Comparison of ENCODE assay signal across 8 mouse cellular contexts in the genomic region with DNA sequence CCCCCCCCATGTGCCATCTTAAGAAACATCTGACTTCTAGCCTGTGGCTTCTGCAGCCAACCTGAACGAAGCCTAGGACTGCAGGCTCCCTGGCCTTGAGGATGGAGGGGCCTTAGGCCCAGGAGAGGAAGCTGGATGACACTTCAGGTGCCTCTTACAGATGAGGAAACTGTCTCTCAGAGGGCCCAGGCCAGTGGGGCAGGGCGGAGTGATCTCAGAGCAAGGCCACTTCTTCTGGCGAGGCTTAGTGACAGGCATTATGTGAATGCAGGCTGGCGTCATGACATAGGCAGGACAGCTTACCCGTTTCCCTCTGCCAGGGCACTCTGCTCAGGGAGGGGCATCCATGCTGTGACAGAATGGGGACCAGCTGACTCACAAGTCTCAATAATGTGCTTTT. TPM values are rescaled to one million over a fixed set of nuclear protein-coding genes. Genes with fewer than 3 reads are reported as not detected.
DNase-seq lines count a peak whose midpoint lies in the region; ATAC-seq lines count a peak whose summit lies in the region.
"Had no signal": no experiment of that assay in that cellular context is flagged by ENCODE, and none has a peak within 500 bp of the region (broad histone marks: within the 10 kb centered on the region; RNA-seq: fewer than 3 reads in every experiment).

No protein-coding gene starts in this region.

- peak overlapping the region; percentile 88 for H3K27ac ChIP-seq in heart, embryonic 10.5 days
- peak overlapping the region; percentile 94; the same call in 1 of the 2 replicates for H3K27ac ChIP-seq in neural tube, embryonic 13.5 days (replicated peaks)
- peak overlapping the region; percentile 85 for H3K27ac ChIP-seq in macrophage
- no peak overlapping the region for H3K27ac ChIP-seq in intestine, embryonic 16.5 days (ENCODE audit: low read length)
- H3K27ac ChIP-seq: intestine, embryonic 15.5 days had no signal

- DNase-seq in heart, embryonic 10.5 days (ENCODE audit: low spot score) = no peak
- no peak for DNase-seq in heart, adult 9 months (ENCODE audit: low spot score in 2 of 2)
- no peak for DNase-seq in neural tube, embryonic 10.5 days (ENCODE audit: extremely low spot score, low spot score)
- no peak for DNase-seq in ovary, postnatal 10 days (ENCODE audit: low spot score)

- WGBS in heart, embryonic 10.5 days = 93% methylated on average over 5 of the region's 5 CpGs
- WGBS in neural tube, embryonic 13.5 days = 89% methylated on average over 5 of the region's 5 CpGs
- WGBS in macrophage (ENCODE audit: missing documents) = 80% methylated on average over 5 of the region's 5 CpGs
- 91% methylated on average over 5 of the region's 5 CpGs for WGBS in intestine, embryonic 16.5 days

- no peaks in the 10 kb centered on the region for H3K27me3 ChIP-seq in heart, embryonic 10.5 days (ENCODE audit: insufficient read depth, poor library complexity, severe bottlenecking)
- H3K27me3 ChIP-seq in neural tube, embryonic 13.5 days = no peaks in the 10 kb centered on the region
- no peaks in the 10 kb centered on the region for H3K27me3 ChIP-seq in intestine, embryonic 16.5 days (replicated peaks; ENCODE audit: control insufficient read depth, insufficient read depth, low read length)
- H3K27me3 ChIP-seq: intestine, embryonic 15.5 days had no signal

- H3K36me3 ChIP-seq in heart, embryonic 10.5 days = peaks cover 19% of the 10 kb centered on the region
- no peaks in the 10 kb centered on the region for H3K36me3 ChIP-seq in neural tube, embryonic 13.5 days
- no peaks in the 10 kb centered on the region; the same call in 1 of the 2 replicates for H3K36me3 ChIP-seq in macrophage (ENCODE audit: inconsistent target)
- no peaks in the 10 kb centered on the region for H3K36me3 ChIP-seq in intestine, embryonic 16.5 days (ENCODE audit: control insufficient read depth, insufficient read depth, low read length)
- H3K36me3 ChIP-seq: intestine, embryonic 15.5 days had no signal

- H3K4me1 ChIP-seq in heart, embryonic 10.5 days = peaks cover 56% of the 10 kb centered on the region
- peaks cover 48% of the 10 kb centered on the region for H3K4me1 ChIP-seq in neural tube, embryonic 13.5 days (replicated peaks)
- peaks cover 27% of the 10 kb centered on the region for H3K4me1 ChIP-seq in intestine, embryonic 16.5 days (ENCODE audit: control insufficient read depth, insufficient read depth, low read length)

- ATAC-seq in neural tube, embryonic 13.5 days (ENCODE audit: low read depth) = no peak
- ATAC-seq in intestine, embryonic 16.5 days = no peak
- ATAC-seq: intestine, embryonic 15.5 days had no signal

- no peak overlapping the region for H3K9ac ChIP-seq in neural tube, embryonic 13.5 days
- no peak overlapping the region for H3K9ac ChIP-seq in intestine, embryonic 16.5 days (ENCODE audit: low read depth, low read length)
- H3K9ac ChIP-seq: intestine, embryonic 15.5 days had no signal

- H3K79me2 ChIP-seq in macrophage (ENCODE audit: inconsistent target) = peaks cover 9% of the 10 kb centered on the region

- no peak overlapping the region for H3K4me2 ChIP-seq in neural tube, embryonic 13.5 days
- H3K4me2 ChIP-seq in intestine, embryonic 16.5 days (ENCODE audit: low read depth, low read length) = no peak overlapping the region
- H3K4me2 ChIP-seq: intestine, embryonic 15.5 days had no signal

- H3K4me3 ChIP-seq in heart, embryonic 10.5 days = no peak overlapping the region
- no peak overlapping the region for H3K4me3 ChIP-seq in neural tube, embryonic 13.5 days
- no peak overlapping the region for H3K4me3 ChIP-seq in macrophage (ENCODE audit: inconsistent target)
- H3K4me3 ChIP-seq in intestine, embryonic 16.5 days (ENCODE audit: low read length) = no peak overlapping the region
- H3K4me3 ChIP-seq: intestine, embryonic 15.5 days had no signal

- H3K9me3 ChIP-seq in heart, embryonic 10.5 days = no peaks in the 10 kb centered on the region
- no peaks in the 10 kb centered on the region for H3K9me3 ChIP-seq in neural tube, embryonic 13.5 days
- H3K9me3 ChIP-seq in intestine, embryonic 16.5 days (ENCODE audit: control insufficient read depth, low read length) = no peaks in the 10 kb centered on the region
- H3K9me3 ChIP-seq: intestine, embryonic 15.5 days had no signal

RNA-seq across cellular contexts. Expression of gene Ergic1, which starts 59.5 kb away (rescaled TPM):
- polyA plus RNA-seq in heart, embryonic 10.5 days (2016; fragmentation: Nextera tagmentation; extraction: Ambion mirVana) = 130 and 150 TPM in 2 replicates
- polyA plus RNA-seq in neural tube, embryonic 13.5 days (2015; fragmentation: Nextera tagmentation; extraction: Ambion mirVana) = 91.0 and 92.7 TPM in 2 replicates
- 100 to 1,000 TPM in 3 of 26 experiments, 10 to 100 TPM in 23; 27.2 to 136 (median 52.5) TPM for total RNA-seq in macrophage (2018; cell fraction: chromatin; rRNA removed)
- 10 to 100 TPM; 35.4 to 59.1 (median 45.8) TPM for total RNA-seq in macrophage (2018; cell fraction: cytosol; rRNA removed)
- total RNA-seq in macrophage (2018; cell fraction: nucleus; rRNA removed) = 100 to 1,000 TPM in 3 of 26 experiments, 10 to 100 TPM in 23; 29.0 to 133 (median 49.8) TPM
- polyA plus RNA-seq in macrophage (2018) = 37.4 to 133 TPM (median 109 TPM) in 3 replicates
- polyA plus RNA-seq in intestine, embryonic 16.5 days (2015; fragmentation: Nextera tagmentation; extraction: Ambion mirVana) = 88.6 and 91.2 TPM in 2 replicates
